Comparison of ENCODE assay signal across 29 mouse cellular contexts in the genomic region with DNA sequence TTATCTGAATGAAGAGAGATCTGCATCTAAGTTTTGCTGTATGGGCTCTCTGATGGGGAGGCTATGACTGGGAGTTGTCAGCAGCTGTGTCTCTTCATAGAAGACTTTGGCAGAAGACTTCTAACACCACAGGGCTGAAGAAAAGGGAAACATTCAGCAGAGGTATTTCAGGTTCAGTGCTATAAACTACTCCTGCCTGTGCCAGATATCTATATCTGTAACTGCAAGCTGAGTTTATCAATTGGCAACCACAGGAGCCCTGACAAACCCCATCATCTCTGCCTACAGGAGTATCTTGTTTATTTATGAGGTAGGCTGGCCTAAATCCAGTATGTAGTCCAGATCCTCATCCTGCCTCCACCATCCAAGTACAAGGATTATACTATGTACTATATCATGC. TPM values are rescaled to one million over a fixed set of nuclear protein-coding genes. Genes with fewer than 3 reads are reported as not detected.
A peak's percentile ranks its signal among the peaks of the same experiment; 100 is the strongest.
DNase-seq lines count a peak whose midpoint lies in the region; ATAC-seq and TF ChIP-seq lines count a peak whose summit lies in the region.
"Had no signal": no experiment of that assay in that cellular context is flagged by ENCODE, and none has a peak within 500 bp of the region (broad histone marks: within the 10 kb centered on the region; RNA-seq: fewer than 3 reads in every experiment).

No protein-coding gene starts in this region.

- ATAC-seq in liver, embryonic 11.5 days (replicated peaks; ENCODE audit: low FRiP score): peak; percentile 85
- ATAC-seq in liver, postnatal 0 days: peak; percentile 67
- ATAC-seq in hindbrain, embryonic 11.5 days (ENCODE audit: low FRiP score): no peak
- ATAC-seq: CD4-positive, CD25-positive, alpha-beta regulatory T cell, adult 4 months; forebrain, embryonic 13.5 days; hindbrain, postnatal 0 days; intestine, postnatal 0 days; midbrain, embryonic 15.5 days; Patski had no signal

- H3K4me3 ChIP-seq in liver, embryonic 11.5 days (ENCODE audit: low read depth, low read length): no peak overlapping the region
- no peak overlapping the region for H3K4me3 ChIP-seq in liver, postnatal 0 days (ENCODE audit: low read depth, low read length)
- no peak overlapping the region for H3K4me3 ChIP-seq in hindbrain, embryonic 11.5 days (ENCODE audit: low read depth, low read length)
- H3K4me3 ChIP-seq: embryonic facial prominence, embryonic 15.5 days; forebrain, embryonic 13.5 days; heart, embryonic 12.5 days; hindbrain, embryonic 10.5 days; kidney, embryonic 15.5 days; left cerebral cortex, adult 2 months; lung, embryonic 15.5 days; midbrain, embryonic 15.5 days; neural tube, embryonic 12.5 days had no signal

- H3K9me3 ChIP-seq in liver, embryonic 11.5 days (ENCODE audit: control insufficient read depth, low read length): no peaks in the 10 kb centered on the region
- no peaks in the 10 kb centered on the region for H3K9me3 ChIP-seq in liver, postnatal 0 days (ENCODE audit: low read length)
- no peaks in the 10 kb centered on the region for H3K9me3 ChIP-seq in hindbrain, embryonic 11.5 days (ENCODE audit: control insufficient read depth, low read length)
- H3K9me3 ChIP-seq: embryonic facial prominence, embryonic 15.5 days; forebrain, embryonic 13.5 days; heart, embryonic 12.5 days; hindbrain, embryonic 10.5 days; kidney, embryonic 15.5 days; lung, embryonic 15.5 days; midbrain, embryonic 15.5 days; neural tube, embryonic 12.5 days had no signal

- no peak overlapping the region for H3K9ac ChIP-seq in liver, embryonic 11.5 days (ENCODE audit: low read depth, low read length)
- no peak overlapping the region for H3K9ac ChIP-seq in liver, postnatal 0 days (replicated peaks)
- H3K9ac ChIP-seq in hindbrain, embryonic 11.5 days (ENCODE audit: low read depth, low read length): no peak overlapping the region
- H3K9ac ChIP-seq: embryonic facial prominence, embryonic 15.5 days; forebrain, embryonic 13.5 days; heart, embryonic 12.5 days; kidney, embryonic 15.5 days; lung, embryonic 15.5 days; midbrain, embryonic 15.5 days; neural tube, embryonic 12.5 days had no signal

- peak overlapping the region; percentile 26; the same call in 1 of the 2 replicates for H3K4me2 ChIP-seq in liver, embryonic 11.5 days
- H3K4me2 ChIP-seq in liver, postnatal 0 days (ENCODE audit: low read depth, low read length): no peak overlapping the region
- H3K4me2 ChIP-seq in hindbrain, embryonic 11.5 days (replicated peaks; ENCODE audit: low read depth, low read length): no peak overlapping the region
- H3K4me2 ChIP-seq: embryonic facial prominence, embryonic 15.5 days; forebrain, embryonic 13.5 days; heart, embryonic 12.5 days; kidney, embryonic 15.5 days; lung, embryonic 15.5 days; midbrain, embryonic 15.5 days; neural tube, embryonic 12.5 days had no signal

- peak; percentile 82 for TF ChIP-seq EP300 in liver, postnatal 0 days (IDR thresholded peaks at IDR 0.05; ENCODE audit: low read depth)

- no peak overlapping the region for H3K27ac ChIP-seq in liver, embryonic 11.5 days (ENCODE audit: low read depth, low read length)
- H3K27ac ChIP-seq in liver, postnatal 0 days (ENCODE audit: low read depth): no peak overlapping the region
- H3K27ac ChIP-seq in hindbrain, embryonic 11.5 days (ENCODE audit: low read depth, low read length): no peak overlapping the region
- H3K27ac ChIP-seq: embryonic facial prominence, embryonic 15.5 days; forebrain, embryonic 13.5 days; hindbrain, embryonic 10.5 days; hindbrain, postnatal 0 days; kidney, embryonic 15.5 days; left cerebral cortex, adult 2 months; lung, embryonic 15.5 days; midbrain, embryonic 15.5 days; neural tube, embryonic 12.5 days had no signal

- H3K36me3 ChIP-seq in liver, embryonic 11.5 days (ENCODE audit: control insufficient read depth, insufficient read depth, low read length): 0 out of 2 replicates have a peak, but pooled peaks cover 12% of the 10 kb centered on the region
- H3K36me3 ChIP-seq in liver, postnatal 0 days (replicated peaks; ENCODE audit: insufficient read depth, low read length): 0 out of 2 replicates have a peak, but pooled peaks cover 3% of the 10 kb centered on the region
- H3K36me3 ChIP-seq in hindbrain, embryonic 11.5 days (ENCODE audit: control insufficient read depth, insufficient read depth, low read length): no peaks in the 10 kb centered on the region

- H3K4me1 ChIP-seq in liver, embryonic 11.5 days (replicated peaks; ENCODE audit: control insufficient read depth, insufficient read depth, low read length): peaks cover 2% of the 10 kb centered on the region; the same call in 1 of the 2 replicates
- H3K4me1 ChIP-seq in liver, postnatal 0 days (ENCODE audit: insufficient read depth): no peaks in the 10 kb centered on the region
- no peaks in the 10 kb centered on the region for H3K4me1 ChIP-seq in hindbrain, embryonic 11.5 days (replicated peaks; ENCODE audit: control insufficient read depth, insufficient read depth, low read length)
- H3K4me1 ChIP-seq: embryonic facial prominence, embryonic 15.5 days; forebrain, embryonic 13.5 days; hindbrain, embryonic 10.5 days; kidney, embryonic 15.5 days; lung, embryonic 15.5 days; midbrain, embryonic 15.5 days; neural tube, embryonic 12.5 days had no signal

- no peak for TF ChIP-seq CTCF in liver, postnatal 0 days (IDR thresholded peaks at IDR 0.05; ENCODE audit: low read depth)

- H3K27me3 ChIP-seq in liver, embryonic 11.5 days (replicated peaks; ENCODE audit: control insufficient read depth, insufficient read depth, low read length): no peaks in the 10 kb centered on the region
- H3K27me3 ChIP-seq in liver, postnatal 0 days (ENCODE audit: insufficient read depth, low read length): no peaks in the 10 kb centered on the region
- no peaks in the 10 kb centered on the region for H3K27me3 ChIP-seq in hindbrain, embryonic 11.5 days (ENCODE audit: control insufficient read depth, insufficient read depth, low read length)
- H3K27me3 ChIP-seq: embryonic facial prominence, embryonic 15.5 days; forebrain, embryonic 13.5 days; heart, embryonic 12.5 days; kidney, embryonic 15.5 days; lung, embryonic 15.5 days; midbrain, embryonic 15.5 days; neural tube, embryonic 12.5 days; Patski had no signal

- DNase-seq in heart, adult 11 months: peak; percentile 40
- DNase-seq in heart, adult 9 months (ENCODE audit: low spot score in 2 of 2): no peak
- peak; percentile 24 for DNase-seq in c-Kit-positive CD71-positive TER-119-negative erythroid progenitor cells, embryonic 14.5 days (ENCODE audit: low read depth)
- DNase-seq in liver, embryonic 11.5 days (ENCODE audit: low spot score): no peak
- DNase-seq in liver, postnatal 0 days: no peak
- DNase-seq in B cell, adult 2 months: no peak
- DNase-seq in hindbrain, embryonic 11.5 days (ENCODE audit: low spot score): no peak
- no peak for DNase-seq in right cerebral cortex, postnatal 14 days
- DNase-seq: adrenal gland, postnatal 36 days; cerebellum, adult 2 months; cerebellum, postnatal 36 days; gastrocnemius, postnatal 10 days; heart, postnatal 10 days; lung, postnatal 36 days; retina, postnatal 1 day; thymus, postnatal 14 days had no signal

RNA-seq across cellular contexts. Expression of a gene that starts 18.0 kb away (rescaled TPM):
- 3.6 and 4.2 TPM in 2 replicates for polyA plus RNA-seq in liver, embryonic 11.5 days (2014; fragmentation: Nextera tagmentation; extraction: Ambion mirVana)
- polyA plus RNA-seq in liver, postnatal 0 days (2015; fragmentation: Nextera tagmentation; extraction: Ambion mirVana): 0.47 and 0.79 TPM in 2 replicates
- polyA plus RNA-seq in hindbrain, embryonic 11.5 days (2014; fragmentation: Nextera tagmentation; extraction: Ambion mirVana): 14.6 and 15.4 TPM in 2 replicates

RNA-seq across cellular contexts. Expression of a gene that starts 31.0 kb away (rescaled TPM):
- 372 and 407 TPM in 2 replicates for polyA plus RNA-seq in liver, embryonic 11.5 days (2014; fragmentation: Nextera tagmentation; extraction: Ambion mirVana)
- 171 and 182 TPM in 2 replicates for polyA plus RNA-seq in liver, postnatal 0 days (2015; fragmentation: Nextera tagmentation; extraction: Ambion mirVana)
- polyA plus RNA-seq in hindbrain, embryonic 11.5 days (2014; fragmentation: Nextera tagmentation; extraction: Ambion mirVana): 119 and 121 TPM in 2 replicates

RNA-seq across cellular contexts. Expression of a gene that starts 31.9 kb away (rescaled TPM):
- polyA plus RNA-seq in liver, embryonic 11.5 days (2014; fragmentation: Nextera tagmentation; extraction: Ambion mirVana): 34.1 and 36.0 TPM in 2 replicates
- 17.3 and 18.9 TPM in 2 replicates for polyA plus RNA-seq in liver, postnatal 0 days (2015; fragmentation: Nextera tagmentation; extraction: Ambion mirVana)
- polyA plus RNA-seq in hindbrain, embryonic 11.5 days (2014; fragmentation: Nextera tagmentation; extraction: Ambion mirVana): 38.9 and 46.0 TPM in 2 replicates

RNA-seq across cellular contexts. Expression of a gene that starts 46.2 kb away (rescaled TPM):
- 2.1 and 2.9 TPM in 2 replicates for polyA plus RNA-seq in liver, embryonic 11.5 days (2014; fragmentation: Nextera tagmentation; extraction: Ambion mirVana)
- 0.47 TPM in 2 replicates for polyA plus RNA-seq in liver, postnatal 0 days (2015; fragmentation: Nextera tagmentation; extraction: Ambion mirVana)
- polyA plus RNA-seq in hindbrain, embryonic 11.5 days (2014; fragmentation: Nextera tagmentation; extraction: Ambion mirVana): 3.0 and 3.7 TPM in 2 replicates

RNA-seq across cellular contexts. Expression of a gene that starts 52.9 kb away (rescaled TPM):
- 199 and 208 TPM in 2 replicates for polyA plus RNA-seq in liver, embryonic 11.5 days (2014; fragmentation: Nextera tagmentation; extraction: Ambion mirVana)
- polyA plus RNA-seq in liver, postnatal 0 days (2015; fragmentation: Nextera tagmentation; extraction: Ambion mirVana): 48.7 and 54.8 TPM in 2 replicates
- 169 and 184 TPM in 2 replicates for polyA plus RNA-seq in hindbrain, embryonic 11.5 days (2014; fragmentation: Nextera tagmentation; extraction: Ambion mirVana)

Comparison
In these comparisons a context has a peak if more than half of its experiments do, and no peak if none do; other contexts are left out.
1. DNase-seq: peak in heart, adult 11 months (single experiment) and c-Kit-positive CD71-positive TER-119-negative erythroid progenitor cells, embryonic 14.5 days (single experiment); none in heart, adult 9 months (0 of 2), liver, embryonic 11.5 days (single experiment), liver, postnatal 0 days (single experiment), B cell, adult 2 months (0 of 2), hindbrain, embryonic 11.5 days (single experiment) and right cerebral cortex, postnatal 14 days (single experiment).